Mouse (Mus musculus): ENCODE results near the gene Glul. TPM values are rescaled to one million over a fixed set of nuclear protein-coding genes. Genes with fewer than 3 reads are reported as not detected.

Gene Glul
- total RNA-seq, 2 experiments from 2014 or later: 354 to 444 TPM

- intact Hi-C loops (cut with DNase I): no loop called here
- no peak for DNase-seq
Measured at GRCm38 (mm10) chr1:153908741-153909140, 9.0 kb downstream of the Glul start.

- no peak for DNase-seq
- intact Hi-C loops (cut with DNase I): no loop called here
Measured at GRCm38 (mm10) chr1:153909213-153909962, 9.6 kb downstream of the Glul start.

GRCm38 (mm10) chr1:153909963-153910291 is 10.2 kb downstream of the Glul start:
- intact Hi-C loops (cut with DNase I): no loop called here
- DNase-seq: no peak

- DNase-seq: no peak
- intact Hi-C loops (cut with DNase I): no loop called here
Measured at GRCm38 (mm10) chr1:153910423-153910822, 10.7 kb downstream of the Glul start.

- no peak for DNase-seq
- intact Hi-C loops (cut with DNase I): no loop called here
Measured at GRCm38 (mm10) chr1:153911276-153911795, 11.6 kb downstream of the Glul start.

GRCm38 (mm10) chr1:153913869-153914268 is 14.1 kb downstream of the Glul start:
- no peak for DNase-seq
- intact Hi-C loops (cut with DNase I): no loop called here

GRCm38 (mm10) chr1:153918521-153919206 is 18.9 kb downstream of the Glul start:
- intact Hi-C loops (cut with DNase I): loop anchor here (5.0 kb wide), 1 partner anchor 114 kb away; no protein-coding TSS in a partner anchor
- DNase-seq: no peak

GRCm38 (mm10) chr1:153921642-153922041 is 21.9 kb downstream of the Glul start:
- DNase-seq: no peak
- intact Hi-C loops (cut with DNase I): no loop called here

GRCm38 (mm10) chr1:153922571-153923021 is 22.9 kb downstream of the Glul start:
- intact Hi-C loops (cut with DNase I): no loop called here
- DNase-seq: peak; percentile 35 to 61

- intact Hi-C loops (cut with DNase I): no loop called here
Measured at GRCm38 (mm10) chr1:153924395-153925385, 24.9 kb downstream of the Glul start.

GRCm38 (mm10) chr1:153930431-153930830 is 30.7 kb downstream of the Glul start:
- no peak for DNase-seq
- intact Hi-C loops (cut with DNase I): no loop called here

More at GRCm38 (mm10) chr1:153924395-153925385, 24.9 kb downstream of the Glul start:
- DNase-seq: no peak

GRCm38 (mm10) chr1:153933772-153934171 is 34.0 kb downstream of the Glul start:
- intact Hi-C loops (cut with DNase I): no loop called here
- DNase-seq: no peak

GRCm38 (mm10) chr1:153935844-153936380 is 36.2 kb downstream of the Glul start:
- intact Hi-C loops (cut with DNase I): no loop called here
- no peak for DNase-seq

GRCm38 (mm10) chr1:153937025-153937424 is 37.3 kb downstream of the Glul start:
- DNase-seq: no peak
- intact Hi-C loops (cut with DNase I): no loop called here

- DNase-seq: no peak
- intact Hi-C loops (cut with DNase I): no loop called here
Measured at GRCm38 (mm10) chr1:153940986-153941385, 41.2 kb downstream of the Glul start.

- DNase-seq: no peak
- intact Hi-C loops (cut with DNase I): no loop called here
Measured at GRCm38 (mm10) chr1:153945181-153945580, 45.4 kb downstream of the Glul start.

- no peak for DNase-seq
- intact Hi-C loops (cut with DNase I): no loop called here
Measured at GRCm38 (mm10) chr1:153946971-153947370, 47.2 kb downstream of the Glul start.

GRCm38 (mm10) chr1:153947837-153948236 is 48.1 kb downstream of the Glul start:
- intact Hi-C loops (cut with DNase I): no loop called here
- no peak for DNase-seq

- intact Hi-C loops (cut with DNase I): no loop called here
- no peak for DNase-seq
Measured at GRCm38 (mm10) chr1:153953232-153953631, 53.5 kb downstream of the Glul start.

- no peak for DNase-seq
- intact Hi-C loops (cut with DNase I): no loop called here
Measured at GRCm38 (mm10) chr1:153953797-153954196, 54.1 kb downstream of the Glul start.

All from gastrocnemius, postnatal 36 days (tissue).